Mouse (Mus musculus) stomach, postnatal 0 days (tissue): ENCODE measurements at regions not wholly inside any gene's neighbourhood (a gene's known extent, or its start where the extent isn't known, plus 50 kb on each side); places are given as distances from the start of the nearest gene placed in this dataset.

Source experiments
- CTCF ChIP-seq: IDR thresholded peaks from 2 replicates; pipeline ENCODE4 v1.5.1; 2016; ENCODE audit warnings: antibody characterized with exemption, low read depth, mild to moderate bottlenecking, moderate library complexity
- EP300 ChIP-seq: optimal IDR thresholded peaks from 2 replicates; pipeline ENCODE3; 2016; ENCODE audit warnings: antibody characterized with exemption

- TF ChIP-seq CTCF (no peak), EP300 (no peak)
Observed at GRCm38 (mm10) chr4:62882276-62882675, 83.1 kb upstream of the Zfp618 start.
